ENCODE assay signal across 8 mouse cellular contexts in genomic region chr7:73593645-73594385, GRCm38 (mm10). TPM values are rescaled to one million over a fixed set of nuclear protein-coding genes. Genes with fewer than 3 reads are reported as not detected.
DNase-seq lines count a peak whose midpoint lies in the region; ATAC-seq lines count a peak whose summit lies in the region.

No protein-coding gene starts in this region.

- peak overlapping the region; percentile 47 for H3K4me3 ChIP-seq in forebrain, embryonic 10.5 days
- no peak overlapping the region for H3K4me3 ChIP-seq in forebrain, embryonic 14.5 days (ENCODE audit: low read depth, low read length)
- no peak overlapping the region for H3K4me3 ChIP-seq in lung, embryonic 15.5 days
- no peak overlapping the region for H3K4me3 ChIP-seq in intestine, embryonic 15.5 days (replicated peaks)
- no peak overlapping the region for H3K4me3 ChIP-seq in neural tube, embryonic 12.5 days

- H3K4me1 ChIP-seq in forebrain, embryonic 10.5 days, result peaks cover 56% of the 10 kb centered on the region
- peaks cover 31% of the 10 kb centered on the region for H3K4me1 ChIP-seq in forebrain, embryonic 14.5 days (ENCODE audit: control insufficient read depth, insufficient read depth, low read length)
- peaks cover 40% of the 10 kb centered on the region for H3K4me1 ChIP-seq in lung, embryonic 15.5 days
- peaks cover 31% of the 10 kb centered on the region; the same call in 1 of the 2 replicates for H3K4me1 ChIP-seq in intestine, embryonic 15.5 days (replicated peaks)
- peaks cover 36% of the 10 kb centered on the region for H3K4me1 ChIP-seq in neural tube, embryonic 12.5 days

- no peak overlapping the region for H3K9ac ChIP-seq in forebrain, embryonic 14.5 days (ENCODE audit: low read length)
- H3K9ac ChIP-seq in lung, embryonic 15.5 days, result no peak overlapping the region
- H3K9ac ChIP-seq in intestine, embryonic 15.5 days, result no peak overlapping the region
- no peak overlapping the region for H3K9ac ChIP-seq in neural tube, embryonic 12.5 days

- 77% methylated on average over 17 of the region's 17 CpGs for WGBS in forebrain, embryonic 10.5 days
- WGBS in forebrain, embryonic 14.5 days, result 75% methylated on average over 17 of the region's 17 CpGs
- WGBS in lung, embryonic 15.5 days, result 70% methylated on average over 17 of the region's 17 CpGs
- 75% methylated on average over 17 of the region's 17 CpGs for WGBS in intestine, embryonic 15.5 days
- 77% methylated on average over 17 of the region's 17 CpGs for WGBS in neural tube, embryonic 12.5 days

- no peaks in the 10 kb centered on the region for H3K27me3 ChIP-seq in forebrain, embryonic 10.5 days (ENCODE audit: poor library complexity, severe bottlenecking)
- no peaks in the 10 kb centered on the region for H3K27me3 ChIP-seq in forebrain, embryonic 14.5 days (replicated peaks; ENCODE audit: control insufficient read depth, insufficient read depth, low read length)
- H3K27me3 ChIP-seq in lung, embryonic 15.5 days, result no peaks in the 10 kb centered on the region
- no peaks in the 10 kb centered on the region for H3K27me3 ChIP-seq in intestine, embryonic 15.5 days (replicated peaks)
- H3K27me3 ChIP-seq in neural tube, embryonic 12.5 days (replicated peaks), result no peaks in the 10 kb centered on the region

- no peak overlapping the region for H3K4me2 ChIP-seq in forebrain, embryonic 14.5 days (ENCODE audit: low read length)
- H3K4me2 ChIP-seq in lung, embryonic 15.5 days, result peak overlapping the region; percentile 65; the same call in 1 of the 2 replicates
- no peak overlapping the region; the same call in 1 of the 2 replicates for H3K4me2 ChIP-seq in intestine, embryonic 15.5 days (replicated peaks)
- H3K4me2 ChIP-seq in neural tube, embryonic 12.5 days (replicated peaks), result peak overlapping the region; percentile 60

- ATAC-seq in forebrain, embryonic 14.5 days, result no peak
- no peak for ATAC-seq in lung, embryonic 15.5 days (ENCODE audit: borderline replicate concordance, extremely low read depth, low FRiP score, low TSS enrichment)
- ATAC-seq in intestine, embryonic 15.5 days, result no peak
- no peak for ATAC-seq in neural tube, embryonic 12.5 days (ENCODE audit: low FRiP score, low read depth)

- H3K9me3 ChIP-seq in forebrain, embryonic 10.5 days, result no peaks in the 10 kb centered on the region
- H3K9me3 ChIP-seq in forebrain, embryonic 14.5 days (replicated peaks; ENCODE audit: control insufficient read depth, low read length), result no peaks in the 10 kb centered on the region
- H3K9me3 ChIP-seq in lung, embryonic 15.5 days, result no peaks in the 10 kb centered on the region
- no peaks in the 10 kb centered on the region for H3K9me3 ChIP-seq in intestine, embryonic 15.5 days
- H3K9me3 ChIP-seq in neural tube, embryonic 12.5 days, result no peaks in the 10 kb centered on the region

- DNase-seq in forebrain, embryonic 10.5 days (ENCODE audit: extremely low spot score, low spot score), result no peak
- no peak for DNase-seq in forebrain, embryonic 14.5 days (ENCODE audit: low spot score)
- DNase-seq in lung, postnatal 4 days, result no peak
- no peak for DNase-seq in urinary bladder, postnatal 14 days (ENCODE audit: low spot score)
- no peak for DNase-seq in cerebellum, adult 8-10 months

- peak overlapping the region; percentile 86 for H3K27ac ChIP-seq in forebrain, embryonic 10.5 days
- H3K27ac ChIP-seq in forebrain, embryonic 14.5 days (ENCODE audit: low read depth, low read length), result no peak overlapping the region
- peak overlapping the region; percentile 92 for H3K27ac ChIP-seq in lung, embryonic 15.5 days
- peak overlapping the region; percentile 32; the same call in 1 of the 2 replicates for H3K27ac ChIP-seq in intestine, embryonic 15.5 days
- no peak overlapping the region for H3K27ac ChIP-seq in neural tube, embryonic 12.5 days

- H3K36me3 ChIP-seq in forebrain, embryonic 10.5 days (replicated peaks), result no peaks in the 10 kb centered on the region
- H3K36me3 ChIP-seq in forebrain, embryonic 14.5 days (ENCODE audit: control insufficient read depth, insufficient read depth, low read length), result no peaks in the 10 kb centered on the region
- H3K36me3 ChIP-seq in lung, embryonic 15.5 days, result no peaks in the 10 kb centered on the region
- no peaks in the 10 kb centered on the region for H3K36me3 ChIP-seq in intestine, embryonic 15.5 days
- no peaks in the 10 kb centered on the region for H3K36me3 ChIP-seq in neural tube, embryonic 12.5 days

RNA-seq across cellular contexts. Expression of gene Chd2, which starts 52.2 kb away (rescaled TPM):
- polyA plus RNA-seq in forebrain, embryonic 10.5 days (2016; fragmentation: Nextera tagmentation; extraction: Ambion mirVana), result 45.1 and 45.7 TPM in 2 replicates
- polyA plus RNA-seq in forebrain, embryonic 14.5 days (2014; fragmentation: Nextera tagmentation; extraction: Ambion mirVana), result 40.2 and 43.4 TPM in 2 replicates
- 48.8 and 59.0 TPM in 2 replicates for polyA plus RNA-seq in lung, embryonic 15.5 days (2015; fragmentation: Nextera tagmentation; extraction: Ambion mirVana)
- polyA plus RNA-seq in intestine, embryonic 15.5 days (2015; fragmentation: Nextera tagmentation; extraction: Ambion mirVana), result 39.3 and 46.0 TPM in 2 replicates
- 41.5 and 59.7 TPM in 2 replicates for polyA plus RNA-seq in neural tube, embryonic 12.5 days (2016; fragmentation: Nextera tagmentation; extraction: Ambion mirVana)

Comparison
In these comparisons a context has a peak if more than half of its experiments do, and no peak if none do; other contexts are left out.
1. H3K27ac ChIP-seq: peak in forebrain, embryonic 10.5 days (single experiment), lung, embryonic 15.5 days (single experiment) and intestine, embryonic 15.5 days (single experiment); none in forebrain, embryonic 14.5 days (single experiment) and neural tube, embryonic 12.5 days (single experiment).
2. H3K4me2 ChIP-seq: peak in lung, embryonic 15.5 days (single experiment) and neural tube, embryonic 12.5 days (single experiment); none in forebrain, embryonic 14.5 days (single experiment) and intestine, embryonic 15.5 days (single experiment).